Mouse (Mus musculus) liver, postnatal 0 days (tissue): ENCODE measurements around the gene A630023A22Rik.

Source experiments
- CTCF ChIP-seq: sonication (generic); IDR thresholded peaks from 2 replicates; pipeline ENCODE4 v1.5.1; 2016; ENCODE audit warnings: antibody characterized with exemption, low read depth
- EP300 ChIP-seq: IDR thresholded peaks from 2 replicates; pipeline ENCODE4 v1.6.1; 2016; ENCODE audit warnings: antibody characterized with exemption, low read depth, mild to moderate bottlenecking

DNA sequence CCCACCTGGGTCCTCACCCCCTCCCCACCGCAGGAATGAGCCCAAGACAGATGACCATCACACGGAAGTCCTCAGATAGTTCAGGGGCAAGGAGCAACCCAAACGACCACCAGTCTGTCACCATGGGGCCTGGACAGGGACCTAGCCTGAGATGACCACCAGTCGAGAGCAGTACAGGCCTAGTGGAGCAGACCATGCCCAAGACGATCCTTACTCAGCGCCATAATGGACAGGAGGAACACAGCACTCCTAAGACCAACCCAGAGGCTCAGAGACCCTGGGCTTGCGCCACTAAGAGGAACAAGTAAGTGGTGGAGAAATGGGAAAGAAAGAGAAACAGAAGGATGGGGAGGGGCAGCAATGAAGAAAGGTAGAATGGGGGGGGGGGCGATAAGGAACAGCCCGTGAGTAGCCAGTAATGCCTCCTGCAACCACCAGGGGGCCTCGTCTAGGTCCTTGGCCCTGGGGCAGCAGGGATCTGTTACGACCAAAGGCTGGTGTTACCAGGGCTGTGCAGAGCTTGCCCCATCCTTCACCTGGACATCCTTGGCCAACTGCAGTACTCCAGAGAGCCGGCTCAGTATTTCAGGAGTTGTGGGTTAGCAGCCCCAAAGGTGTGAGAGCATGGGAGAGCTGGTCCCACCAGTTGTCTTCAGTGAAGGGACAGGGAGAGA lies 4.0 kb upstream of the A630023A22Rik start:
- TF ChIP-seq CTCF (peak; percentile 73), EP300 (no peak)
